Mouse (Mus musculus) E14TG2a.4 (cell line): ENCODE measurements around the gene Gm5089.
A peak's percentile ranks its signal among the peaks of the same experiment; 100 is the strongest.

ENCODE experiments used
- H3K27me3 ChIP-seq: 2 replicates; pipeline ENCODE4 v1.6.1; 2014; ENCODE audit warnings: low read length, control low read depth; ENCODE audit not compliant: insufficient read depth
- H3K36me3 ChIP-seq: 2 replicates; pipeline ENCODE4 v1.6.1; 2014; ENCODE audit warnings: low read length, control low read depth; ENCODE audit not compliant: insufficient read depth
- H3K4me1 ChIP-seq: replicated peaks from 2 replicates; pipeline ENCODE4 v1.6.1; 2014; ENCODE audit warnings: low read depth, low read length, control low read depth
- H3K4me3 ChIP-seq: replicated peaks from 2 replicates; pipeline ENCODE4 v1.5.1; 2014; ENCODE audit warnings: mild to moderate bottlenecking, low read length
- H3K9me3 ChIP-seq: 2 replicates; pipeline ENCODE4 v1.6.1; 2014; ENCODE audit warnings: low read length, control low read depth
- CTCF ChIP-seq: conservative IDR thresholded peaks from 2 replicates; pipeline ENCODE4 v1.5.1; 2014; ENCODE audit warnings: low read length
- NANOG ChIP-seq: IDR thresholded peaks from 2 replicates; pipeline ENCODE4 v1.6.1; 2014; ENCODE audit warnings: borderline replicate concordance, low read length, mixed read lengths
- POU5F1 ChIP-seq: IDR thresholded peaks from 2 replicates; pipeline ENCODE4 v1.6.1; 2014; ENCODE audit warnings: low read length, borderline replicate concordance

Gene Gm5089

DNA sequence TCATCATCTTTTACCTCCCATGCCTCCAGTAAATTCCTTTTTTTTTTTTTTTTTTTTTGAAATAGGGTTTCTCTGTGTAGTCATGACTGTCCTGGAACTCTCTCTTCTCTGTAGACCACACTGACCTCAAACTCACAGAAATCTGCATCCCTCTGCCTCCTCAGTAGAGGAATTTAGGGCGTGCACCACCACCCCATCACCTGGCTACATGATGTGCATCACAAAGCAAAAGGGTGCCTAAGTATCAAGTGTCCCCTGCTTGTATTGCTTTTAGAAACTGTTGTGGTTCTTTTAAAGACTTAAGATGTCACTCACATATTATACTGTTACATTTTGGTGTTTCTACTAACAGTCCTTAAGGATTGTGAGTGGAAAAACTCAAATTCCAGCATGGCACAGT lies 57.8 kb downstream of the Gm5089 start:
- Histone ChIP-seq H3K36me3 (no peaks in the 10 kb centered on the region; the same call in 1 of the 2 replicates), H3K27me3 (peaks cover 7% of the 10 kb centered on the region; the same call in 1 of the 2 replicates), H3K9me3 (no peaks in the 10 kb centered on the region), H3K4me3 (no peak overlapping the region), H3K4me1 (peaks cover 62% of the 10 kb centered on the region)
- TF ChIP-seq POU5F1 (peak; percentile 59; the same call in 1 of the 2 replicates), CTCF (no peak)

DNA sequence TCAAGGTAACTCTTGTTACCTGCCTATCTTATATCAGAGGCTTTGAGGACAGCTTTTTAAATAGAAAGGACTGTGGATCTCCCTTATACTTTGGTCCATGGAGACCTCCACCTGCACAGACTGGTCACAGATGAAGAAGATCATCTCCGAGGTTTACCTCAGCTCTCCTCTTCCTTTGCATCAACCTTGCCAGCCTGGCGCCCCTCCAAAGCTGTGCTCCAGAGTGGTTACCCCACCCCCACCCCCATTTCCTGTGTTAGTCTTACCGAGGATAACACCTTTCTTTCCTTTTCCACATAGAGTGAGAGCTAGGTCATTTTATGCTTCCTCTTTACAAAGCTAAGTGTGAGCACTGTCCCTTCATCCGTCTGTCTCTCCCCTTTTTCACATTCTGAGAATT lies 60.0 kb downstream of the Gm5089 start:
- Histone ChIP-seq H3K9me3 (no peaks in the 10 kb centered on the region), H3K36me3 (no peaks in the 10 kb centered on the region; the same call in 1 of the 2 replicates), H3K27me3 (peaks cover 4% of the 10 kb centered on the region; the same call in 1 of the 2 replicates), H3K4me3 (no peak overlapping the region), H3K4me1 (peaks cover 64% of the 10 kb centered on the region)
- TF ChIP-seq CTCF, result no peak
- TF ChIP-seq NANOG, result no peak
- TF ChIP-seq POU5F1, result no peak

DNA sequence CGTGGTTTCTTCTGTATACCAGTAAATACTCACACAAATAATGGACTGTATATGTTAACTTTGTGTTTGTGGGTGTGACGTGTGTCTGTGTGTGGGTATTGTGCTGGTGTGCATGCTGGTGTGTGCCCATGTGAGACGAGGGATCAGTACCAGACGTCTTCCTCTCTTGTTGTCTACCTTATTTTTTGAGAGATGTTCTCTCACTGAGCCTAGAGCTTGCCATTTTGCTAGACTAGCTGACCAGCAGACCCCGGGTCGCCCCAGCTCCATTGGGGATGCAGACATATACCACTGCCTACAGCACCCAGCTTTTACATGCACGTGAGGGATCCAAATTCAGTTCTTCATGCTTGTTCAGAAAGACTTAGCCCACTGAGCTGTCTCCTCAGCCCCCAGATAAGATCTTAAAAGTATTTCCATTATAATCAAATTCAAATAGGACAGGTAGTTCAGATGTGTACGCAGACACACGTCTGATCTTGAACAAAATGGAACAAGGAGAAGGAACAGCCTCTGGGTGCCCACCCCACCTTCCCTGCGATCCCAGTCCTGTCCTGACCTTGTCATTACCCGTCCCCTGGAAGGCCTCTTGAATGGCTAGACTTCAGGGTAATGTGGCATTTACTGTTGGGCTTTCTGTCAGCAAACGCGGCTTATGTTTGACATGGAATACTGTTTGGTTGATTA lies 61.1 kb downstream of the Gm5089 start:
- H3K9me3 ChIP-seq, result no peaks in the 10 kb centered on the region
- peaks cover 64% of the 10 kb centered on the region for H3K4me1 ChIP-seq
- no peak for TF ChIP-seq POU5F1
- no peak for TF ChIP-seq CTCF
- no peak for TF ChIP-seq NANOG
- H3K27me3 ChIP-seq, result no peaks in the 10 kb centered on the region
- no peaks in the 10 kb centered on the region; the same call in 1 of the 2 replicates for H3K36me3 ChIP-seq
- no peak overlapping the region for H3K4me3 ChIP-seq

DNA sequence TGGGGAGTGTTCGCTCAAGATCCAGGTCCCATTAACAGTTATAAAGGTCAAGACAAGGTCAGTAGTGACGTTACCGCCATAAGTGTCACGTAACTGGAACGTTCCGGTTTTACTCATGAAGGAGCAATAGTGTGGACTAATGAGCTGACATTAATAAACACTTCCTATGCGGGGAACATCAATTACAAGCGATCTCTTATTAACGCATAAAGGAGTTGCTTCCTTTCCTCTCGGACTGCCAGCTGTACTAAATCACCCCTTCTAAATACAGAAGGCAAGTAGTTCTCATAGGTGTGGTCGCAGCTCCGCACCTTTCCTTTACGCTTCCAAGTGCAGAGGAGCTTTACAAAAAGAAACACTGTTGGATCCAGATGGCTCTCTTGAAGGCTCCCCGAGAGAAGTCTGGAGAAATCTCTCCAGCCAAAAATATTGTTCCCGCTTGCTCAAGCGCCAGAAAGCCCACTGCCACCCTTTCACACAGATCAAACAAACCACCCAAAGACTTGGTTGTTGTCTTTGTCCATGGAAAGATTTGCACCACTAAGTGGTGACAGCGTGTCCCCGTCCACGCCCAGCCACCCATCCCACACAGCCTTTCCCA lies 62.4 kb downstream of the Gm5089 start:
- Histone ChIP-seq H3K27me3 (no peaks in the 10 kb centered on the region), H3K9me3 (no peaks in the 10 kb centered on the region), H3K4me1 (peaks cover 52% of the 10 kb centered on the region), H3K4me3 (no peak overlapping the region), H3K36me3 (no peaks in the 10 kb centered on the region)
- TF ChIP-seq NANOG (no peak), CTCF (no peak), POU5F1 (no peak)

DNA sequence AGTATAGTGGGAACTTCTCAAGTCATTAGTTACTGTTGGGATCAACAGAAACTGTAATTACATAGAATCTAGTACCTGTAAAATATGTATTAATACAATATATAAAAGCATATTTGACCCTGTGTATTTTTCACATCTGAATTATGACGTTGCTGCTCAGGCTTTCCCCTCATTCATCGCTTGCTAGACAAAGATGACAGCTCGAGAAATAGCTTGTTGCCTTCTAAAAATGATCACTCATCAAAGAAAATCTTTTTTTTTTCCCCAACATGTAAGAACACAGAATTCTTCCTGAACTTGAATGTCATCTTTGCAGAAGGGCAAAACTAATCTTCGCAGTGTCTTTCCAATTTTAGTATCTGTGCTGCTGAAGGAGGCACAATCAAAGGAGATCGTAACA lies 63.1 kb downstream of the Gm5089 start:
- H3K9me3 ChIP-seq, result no peaks in the 10 kb centered on the region
- no peak for TF ChIP-seq CTCF
- TF ChIP-seq NANOG, result no peak
- TF ChIP-seq POU5F1, result no peak
- H3K27me3 ChIP-seq, result no peaks in the 10 kb centered on the region
- peaks cover 45% of the 10 kb centered on the region for H3K4me1 ChIP-seq
- H3K36me3 ChIP-seq, result no peaks in the 10 kb centered on the region
- no peak overlapping the region for H3K4me3 ChIP-seq

DNA sequence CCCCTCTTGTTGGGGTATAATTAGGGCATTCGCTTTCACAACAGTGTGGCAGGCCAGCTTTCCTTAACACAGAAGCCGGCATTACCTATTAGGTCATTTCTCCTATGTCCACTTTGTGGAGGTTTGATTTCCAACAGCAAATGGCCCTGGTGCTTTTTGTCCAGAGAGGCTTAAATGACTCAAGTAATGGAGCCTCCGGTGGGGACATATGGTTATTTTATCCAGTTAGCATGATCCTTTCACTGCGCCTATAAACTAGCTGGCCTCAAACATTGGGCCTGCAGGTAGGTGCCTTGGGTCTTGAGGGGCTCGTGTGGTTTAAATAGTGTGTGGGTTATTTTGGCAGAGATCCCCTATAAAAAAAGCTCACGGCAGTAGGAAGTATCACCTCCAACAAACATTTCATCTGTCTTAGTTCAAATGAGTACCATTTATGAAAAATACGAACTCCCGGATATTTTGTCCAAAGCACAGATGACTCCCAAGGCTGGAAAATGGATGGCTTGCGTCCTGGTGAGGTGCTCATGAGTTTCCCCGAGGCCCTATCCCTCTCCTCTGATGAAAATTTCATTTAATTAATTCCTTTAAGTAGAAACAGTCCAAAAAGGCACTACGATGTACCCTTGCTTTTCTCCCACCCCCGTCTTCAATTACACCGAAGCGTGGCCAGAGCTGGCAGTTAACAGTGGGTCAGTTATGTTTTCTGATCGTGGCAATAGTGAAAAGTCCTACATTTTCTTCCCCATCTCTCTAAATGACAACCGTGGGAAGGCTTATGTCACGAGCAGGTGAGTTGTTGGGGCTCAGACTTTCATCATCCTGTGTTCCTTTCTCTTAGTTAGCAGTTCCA lies 64.4 kb downstream of the Gm5089 start:
- peaks cover 32% of the 10 kb centered on the region for H3K4me1 ChIP-seq
- H3K9me3 ChIP-seq, result no peaks in the 10 kb centered on the region
- no peaks in the 10 kb centered on the region for H3K27me3 ChIP-seq
- TF ChIP-seq POU5F1 (no peak), NANOG (no peak), CTCF (no peak)
- no peaks in the 10 kb centered on the region for H3K36me3 ChIP-seq
- H3K4me3 ChIP-seq, result no peak overlapping the region

DNA sequence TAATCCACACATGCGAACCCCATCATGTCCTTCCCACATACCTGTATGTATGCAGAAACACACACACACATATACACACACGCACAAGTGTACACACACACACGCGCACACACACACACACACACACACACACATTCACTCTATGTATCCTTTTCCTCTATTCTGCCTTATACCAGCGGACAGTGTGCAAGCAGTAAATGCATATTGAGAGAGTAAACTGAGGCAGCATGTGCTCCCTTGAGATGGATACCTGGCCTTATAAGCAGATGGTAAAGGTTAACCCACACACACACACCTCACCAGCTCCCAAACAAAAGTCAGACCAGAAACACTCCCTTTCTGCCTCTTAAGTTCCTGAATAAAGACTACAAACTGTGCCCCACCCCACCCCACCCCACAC lies 65.2 kb downstream of the Gm5089 start:
- H3K27me3 ChIP-seq, result no peaks in the 10 kb centered on the region
- H3K9me3 ChIP-seq, result no peaks in the 10 kb centered on the region
- H3K36me3 ChIP-seq, result no peaks in the 10 kb centered on the region
- no peak overlapping the region for H3K4me3 ChIP-seq
- TF ChIP-seq CTCF, result no peak
- no peak for TF ChIP-seq POU5F1
- no peak for TF ChIP-seq NANOG
- peaks cover 25% of the 10 kb centered on the region for H3K4me1 ChIP-seq

DNA sequence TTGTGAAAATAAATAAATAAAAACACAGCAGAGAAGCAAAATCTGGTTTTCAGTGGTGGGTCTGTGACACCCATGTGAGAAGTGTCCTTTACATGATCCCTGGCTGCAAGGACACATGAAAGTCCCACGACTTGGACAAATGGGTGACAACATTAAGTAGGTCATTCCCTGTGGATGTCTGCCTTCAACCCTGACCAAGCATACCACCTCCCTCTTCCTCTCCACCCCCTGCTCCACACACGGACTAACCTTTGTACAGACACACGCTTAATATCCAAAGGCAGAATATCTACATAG lies 65.7 kb downstream of the Gm5089 start:
- Histone ChIP-seq H3K4me3 (no peak overlapping the region), H3K36me3 (no peaks in the 10 kb centered on the region), H3K4me1 (peaks cover 19% of the 10 kb centered on the region), H3K27me3 (no peaks in the 10 kb centered on the region), H3K9me3 (no peaks in the 10 kb centered on the region)
- TF ChIP-seq POU5F1 (no peak), NANOG (no peak), CTCF (no peak)
